Mouse (Mus musculus) liver, adult 2 months (tissue): ENCODE measurements at regions not wholly inside any gene's neighbourhood (a gene's known extent, or its start where the extent isn't known, plus 50 kb on each side); places are given as distances from the start of the nearest gene placed in this dataset.

Source experiments
- CTCF ChIP-seq: fragments of 200-500 bp; IDR thresholded peaks from 2 replicates; pipeline ENCODE4 v1.5.1; 2011; ENCODE audit warnings: low read depth, low read length, control low read depth
- POLR2A ChIP-seq: fragments of 200-500 bp; IDR thresholded peaks from 2 replicates; pipeline ENCODE4 v1.6.1; 2011; ENCODE audit warnings: low read length, control low read depth; ENCODE audit not compliant: insufficient read depth; ENCODE audit errors: extremely low read depth

DNA sequence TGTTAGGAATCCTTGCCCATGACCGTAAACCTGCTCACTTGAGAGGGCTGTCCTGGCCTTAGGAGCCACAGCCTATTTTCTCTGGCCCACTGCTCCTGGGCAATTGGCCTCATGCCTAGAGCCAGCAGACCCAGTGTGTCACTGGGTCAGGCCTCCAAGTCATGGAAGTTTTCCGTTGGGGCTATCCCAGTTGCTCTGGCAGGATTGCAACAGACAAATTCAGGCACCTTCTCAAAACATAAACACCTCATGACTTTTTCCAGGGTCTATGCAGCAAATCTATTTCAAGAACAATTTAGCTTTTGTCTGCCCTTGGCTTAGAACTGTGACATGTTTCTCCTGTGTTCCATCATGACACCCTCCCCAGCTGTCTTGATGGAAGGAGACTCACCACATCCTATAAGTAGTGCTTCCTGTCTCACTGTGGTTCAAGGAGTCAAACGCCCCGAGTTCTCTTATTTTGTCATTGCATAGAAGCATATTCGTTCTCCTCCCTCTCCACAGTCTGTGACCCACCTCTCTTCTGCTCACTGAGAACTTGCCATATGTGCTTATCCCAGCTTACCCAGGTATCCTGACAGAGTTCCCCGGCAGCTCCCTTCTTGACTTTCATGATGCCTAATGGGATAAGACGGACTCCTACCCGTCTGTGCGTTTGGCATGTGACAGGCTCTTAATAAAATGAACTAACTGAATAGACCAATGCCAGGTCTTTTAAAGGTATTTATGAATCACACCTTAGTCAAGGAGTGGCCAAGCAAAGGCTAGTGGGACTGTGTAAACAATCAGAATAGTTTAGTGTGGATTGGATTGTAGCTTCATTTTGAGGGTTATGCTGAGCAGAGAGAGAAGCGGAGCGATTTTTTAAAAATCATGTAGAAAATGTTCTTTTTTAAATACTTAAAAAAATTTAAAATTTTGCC is 108.2 kb upstream of the Serp2 start:
- TF ChIP-seq CTCF: no peak
- no peak for TF ChIP-seq POLR2A
